Mouse (Mus musculus) urinary bladder, postnatal 36 days (tissue): ENCODE results near the gene Gpc6.

Source experiments
- DNase-seq, 2 experiments: peaks; one replicate each; pipeline ENCODE4 v3.0.0; 2022; ENCODE audit warnings: low spot score in 2 of 2, mixed read lengths in 1 of 2

The Gpc6 gene

DNA sequence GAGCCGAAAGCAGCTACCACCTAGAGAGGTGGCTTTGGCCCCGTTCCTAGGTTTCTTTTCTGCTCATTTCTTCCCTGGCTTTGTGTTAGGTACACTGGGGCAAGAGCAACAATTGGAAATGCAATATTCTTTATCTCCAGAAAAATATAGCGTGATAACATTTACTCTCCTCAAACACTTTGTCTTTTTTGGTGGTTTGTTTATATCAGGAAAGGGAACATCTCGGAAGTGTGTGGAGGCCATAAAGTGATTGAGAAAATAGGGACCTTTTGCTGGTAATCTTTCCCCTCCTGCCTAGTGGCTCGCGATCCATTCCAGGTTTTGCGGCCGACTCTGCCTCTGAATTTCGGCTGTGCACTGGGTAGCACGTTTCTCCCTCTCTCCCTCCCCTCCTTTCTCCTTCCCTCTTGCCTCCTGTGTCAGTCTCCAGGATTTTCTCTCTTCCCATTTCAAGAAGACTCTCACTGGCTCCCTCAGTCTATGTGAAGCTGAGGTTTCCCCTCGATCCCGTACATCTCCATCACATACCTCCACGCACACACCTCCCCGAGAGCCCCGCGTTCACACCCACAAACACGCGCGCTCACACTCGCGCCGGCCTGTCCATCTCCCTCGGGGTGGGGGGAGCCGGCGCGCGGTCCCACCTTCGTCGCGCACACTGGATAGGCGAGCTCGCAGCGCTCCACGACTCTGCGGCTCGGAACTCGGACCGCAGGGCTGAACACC lies at the start of gene Gpc6:
TSS of gene Gpc6 (plus strand) at position 440 of the 726 bp plus-strand sequence.
- peak; percentile 64 to 77 for DNase-seq

DNA sequence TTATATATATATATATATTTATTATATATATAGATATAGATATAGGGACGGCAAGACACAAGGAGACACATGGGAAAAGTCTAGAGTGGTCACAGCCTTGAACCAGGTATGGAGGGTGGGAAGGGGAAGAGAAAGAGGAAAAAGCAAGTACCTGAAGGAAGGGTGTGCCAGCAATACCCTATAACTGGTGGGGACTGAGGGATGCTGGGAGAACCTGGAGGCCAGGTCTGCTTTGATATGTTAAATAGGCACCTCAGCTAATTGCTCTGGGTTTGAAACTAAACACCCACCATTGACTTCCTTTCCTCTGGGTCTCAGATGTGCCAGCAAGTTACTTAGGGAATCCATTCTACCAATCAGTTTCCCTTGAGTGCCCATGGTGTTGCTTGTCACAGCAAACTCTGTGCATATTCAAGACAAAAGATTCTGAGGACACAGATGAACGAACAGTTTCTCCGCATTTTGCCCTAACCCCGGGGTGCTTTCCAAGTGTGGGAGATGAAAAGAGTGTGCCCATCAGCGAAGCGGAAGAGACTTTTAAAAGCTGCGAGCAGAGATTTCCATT lies 42.6 kb upstream of the Gpc6 start:
- no peak for DNase-seq

DNA sequence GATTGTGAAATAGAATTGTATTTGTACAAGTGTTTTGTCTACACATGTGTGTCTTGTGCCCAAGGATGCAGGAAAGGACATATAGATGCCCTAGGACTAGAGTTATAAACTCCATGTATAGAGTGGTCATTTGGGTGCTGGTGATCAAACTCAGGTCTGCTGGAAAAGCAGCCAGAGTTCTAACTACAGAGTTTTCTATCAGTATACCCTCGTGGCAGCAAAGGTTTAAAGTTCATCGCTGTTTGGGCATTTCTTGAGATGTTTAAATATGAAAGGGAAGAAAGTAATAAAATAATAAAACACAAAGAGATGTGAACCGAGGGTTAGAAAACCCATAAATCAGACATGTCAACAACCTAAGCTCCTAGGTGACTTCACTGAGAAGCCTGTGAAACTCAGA lies 30.8 kb upstream of the Gpc6 start:
- no peak for DNase-seq

DNA sequence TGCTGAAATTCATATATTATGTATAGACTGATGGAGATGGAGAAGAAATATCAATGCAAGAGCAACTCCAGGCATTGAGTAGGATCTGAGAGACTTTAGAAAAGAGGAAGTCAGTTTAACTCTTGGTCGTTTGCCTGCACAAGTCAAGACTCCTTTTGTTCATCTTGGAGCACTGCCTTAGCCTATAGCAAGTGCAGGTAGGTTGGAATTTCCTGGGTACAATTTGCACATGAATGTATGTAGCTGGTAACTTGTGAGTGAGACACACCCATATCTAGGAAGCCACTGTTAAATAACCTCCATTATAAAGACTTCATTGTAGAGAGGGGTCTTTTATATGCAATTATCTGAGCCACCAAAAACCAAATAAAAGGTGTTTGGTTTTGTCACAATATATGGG lies 27.1 kb upstream of the Gpc6 start:
- no peak for DNase-seq

DNA sequence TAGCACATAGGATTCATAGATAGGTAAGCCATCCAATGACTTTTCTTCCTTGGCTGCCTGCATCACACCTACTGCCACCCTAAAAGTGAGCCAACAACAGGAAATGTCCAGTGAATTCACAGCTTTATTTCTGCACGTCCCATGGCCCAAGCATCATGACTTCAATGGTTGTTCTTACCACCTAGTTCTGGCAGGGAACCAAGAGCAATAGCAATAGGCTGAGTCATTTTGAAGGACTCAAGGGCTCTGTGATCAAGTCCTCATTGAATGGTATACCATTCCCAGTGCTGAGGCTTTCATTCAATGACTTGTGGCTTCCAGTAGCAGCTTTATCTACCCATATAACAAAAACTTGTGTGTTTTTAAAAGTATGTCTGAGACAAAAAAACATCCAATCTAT lies 13.3 kb upstream of the Gpc6 start:
- no peak for DNase-seq

DNA sequence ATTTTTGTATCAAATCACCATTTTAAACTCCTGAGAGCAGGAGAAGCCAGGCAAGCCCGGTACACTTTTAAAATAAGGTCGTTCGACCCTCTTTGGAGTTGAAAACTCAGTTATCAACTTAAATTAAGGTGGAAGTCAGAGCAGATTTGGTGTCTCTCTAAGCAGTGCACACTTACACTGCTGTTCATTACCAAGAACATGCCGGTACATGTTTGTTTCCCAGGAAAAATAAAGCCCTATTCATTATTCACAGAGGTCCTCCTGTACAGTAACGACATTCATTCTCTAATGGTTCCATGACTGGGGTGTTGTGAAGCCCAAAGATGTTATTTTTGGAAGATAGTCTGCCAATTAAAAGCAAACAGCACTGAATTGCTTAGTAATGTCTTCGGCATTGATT lies 8.2 kb upstream of the Gpc6 start:
- no peak for DNase-seq

DNA sequence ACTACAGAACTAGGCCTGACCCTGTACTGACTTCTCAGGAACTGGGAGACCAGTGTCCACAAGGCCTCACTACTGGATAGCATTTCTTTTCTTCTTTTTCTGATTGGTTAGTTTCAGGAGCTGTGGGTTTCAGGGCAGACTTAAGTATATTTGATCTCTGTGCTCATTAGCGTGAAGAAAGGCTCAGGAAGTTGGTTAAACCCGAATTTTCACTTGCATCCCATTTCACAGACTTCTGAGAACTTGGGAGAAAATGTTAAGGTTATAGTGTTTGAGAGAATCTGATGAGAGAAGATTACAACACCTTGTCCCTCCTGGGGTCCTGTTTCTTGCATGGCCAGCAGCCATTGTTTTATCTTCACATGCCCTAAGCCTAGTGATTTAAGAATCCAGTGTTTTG lies 849 bp upstream of the Gpc6 start:
- no peak for DNase-seq

DNA sequence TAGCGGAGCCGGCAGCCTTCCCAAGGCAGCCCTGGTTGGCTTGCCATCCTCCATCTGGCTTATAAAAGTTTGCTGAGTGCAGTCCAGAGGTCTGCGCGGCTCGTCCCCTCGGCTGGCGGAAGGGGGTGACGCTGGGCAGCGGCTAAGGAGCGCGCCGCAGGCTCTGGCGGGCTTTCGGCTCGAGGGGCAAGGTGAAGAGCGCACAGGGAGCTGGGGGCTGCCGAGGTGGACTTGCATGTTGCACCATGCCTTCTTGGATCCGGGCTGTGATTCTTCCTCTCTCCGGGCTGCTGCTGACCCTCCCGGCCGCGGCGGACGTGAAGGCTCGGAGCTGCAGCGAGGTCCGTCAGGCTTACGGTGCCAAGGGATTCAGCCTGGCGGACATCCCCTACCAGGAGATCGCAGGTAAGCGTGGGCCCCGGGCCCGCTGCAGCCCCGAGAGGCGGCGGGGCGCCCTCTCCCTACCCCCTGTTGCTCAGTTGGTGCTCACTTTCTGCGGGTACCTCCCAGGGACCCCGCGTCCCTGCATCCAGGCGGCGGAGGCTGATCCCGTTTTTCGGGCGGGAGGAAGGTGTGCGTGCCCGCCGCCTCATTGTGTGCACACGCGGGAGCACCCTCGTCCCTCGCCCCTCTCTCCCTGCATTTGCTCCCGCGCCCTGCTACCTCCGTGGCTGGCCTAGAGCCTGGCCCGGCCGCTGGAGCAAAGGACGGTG lies 732 bp downstream of the Gpc6 start:
- DNase-seq: peak; percentile 26 to 27

DNA sequence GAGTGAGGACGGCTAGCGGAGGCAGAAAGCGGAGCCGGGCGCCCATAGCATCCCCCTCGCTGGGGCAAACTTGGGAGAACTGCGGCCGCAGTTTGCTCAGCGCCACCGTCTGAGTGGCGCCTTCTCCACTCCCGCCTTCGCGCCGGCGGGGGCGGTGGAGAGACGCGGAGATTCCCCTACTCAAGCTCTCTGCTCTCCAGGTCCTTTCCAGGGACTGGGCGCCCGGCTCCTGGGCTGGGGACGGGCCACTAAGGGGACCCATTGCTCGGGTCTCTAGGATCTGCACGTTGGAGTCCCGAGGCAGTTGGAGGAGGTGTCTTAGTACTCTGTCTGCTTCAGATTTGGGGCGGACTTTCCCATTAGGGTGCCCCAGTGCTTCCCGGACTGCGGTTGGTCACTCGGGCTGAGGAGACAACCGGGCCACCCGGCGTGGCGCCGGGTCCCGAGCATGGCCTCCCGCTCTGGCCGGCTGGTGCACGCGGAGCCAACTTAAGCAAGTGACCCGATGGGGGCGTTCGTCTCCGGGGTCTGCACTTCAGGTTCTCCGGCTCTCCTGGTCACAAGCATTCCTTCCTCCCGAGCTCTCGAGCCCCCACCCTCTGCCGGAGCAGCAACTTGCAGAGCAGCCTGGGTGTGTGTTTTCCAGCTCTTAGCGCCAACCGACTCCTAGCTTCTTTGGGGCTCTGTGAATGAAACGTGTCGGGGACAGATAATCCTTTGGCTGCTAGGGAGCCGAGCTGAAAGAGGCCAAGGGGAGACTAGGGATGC lies 1.5 kb downstream of the Gpc6 start:
- DNase-seq: peak; percentile 48 to 50

DNA sequence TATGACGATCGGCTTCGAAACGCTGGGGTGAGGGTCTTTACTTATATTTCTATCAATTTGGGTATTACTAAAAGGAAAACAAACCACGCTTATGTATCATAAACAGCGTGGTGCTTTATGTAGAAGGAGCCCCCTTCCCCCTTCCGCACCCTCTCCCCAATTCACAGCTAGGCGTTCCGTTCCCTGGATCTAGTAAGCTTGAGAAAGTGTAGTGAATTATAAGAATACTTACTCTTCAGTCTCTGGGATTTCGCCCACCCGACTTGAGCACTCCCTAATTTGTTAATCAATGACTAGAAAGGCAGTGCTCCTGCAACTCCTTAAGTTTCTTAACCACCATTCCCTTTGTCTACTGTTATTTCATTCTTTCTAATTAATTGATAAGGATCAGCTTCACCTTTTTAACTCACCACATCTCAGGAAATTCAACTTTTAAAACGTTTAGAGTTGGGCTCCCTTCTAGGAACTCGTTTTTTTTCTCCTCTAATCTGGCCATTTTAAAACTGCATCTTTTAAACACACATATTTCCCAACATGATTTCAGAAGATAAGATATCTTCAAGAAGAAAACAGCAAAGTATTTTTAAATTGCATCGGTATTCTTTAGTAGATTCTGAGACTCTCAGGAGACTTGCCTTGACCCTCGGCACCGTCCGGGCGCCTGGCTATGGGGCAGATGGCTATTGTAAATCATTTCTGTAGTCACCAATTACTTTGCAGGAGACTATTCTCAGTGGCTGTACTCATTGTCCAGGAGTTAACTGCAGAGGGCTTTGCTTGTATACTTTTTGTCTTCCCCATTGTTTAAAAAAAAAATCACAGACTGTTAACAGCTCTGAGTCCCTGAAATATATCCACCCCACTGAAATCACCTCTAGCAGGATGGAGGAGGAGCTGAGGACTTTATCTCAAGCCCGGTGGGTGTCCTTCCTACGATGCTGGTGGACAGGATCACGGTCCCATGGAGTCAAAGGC lies 2.5 kb downstream of the Gpc6 start:
- no peak for DNase-seq

DNA sequence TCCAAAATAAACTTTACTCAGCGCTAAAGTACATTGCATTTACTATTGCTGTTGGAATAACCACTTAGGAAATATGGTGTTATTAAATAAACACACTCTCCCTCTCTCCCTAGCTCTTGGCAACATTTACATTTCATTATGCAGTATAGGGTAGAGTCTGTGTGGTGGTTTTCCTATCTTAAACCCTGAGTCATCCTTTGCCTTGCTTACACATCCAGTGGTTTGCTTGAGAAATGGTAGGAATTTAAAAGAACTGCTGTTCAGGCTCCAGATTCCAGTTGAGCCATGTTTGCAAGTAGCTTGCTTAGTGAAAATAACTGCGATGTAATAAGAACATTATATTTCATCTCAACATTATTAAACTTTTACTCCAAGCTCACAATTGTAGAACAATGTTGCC lies 3.3 kb downstream of the Gpc6 start:
- no peak for DNase-seq

DNA sequence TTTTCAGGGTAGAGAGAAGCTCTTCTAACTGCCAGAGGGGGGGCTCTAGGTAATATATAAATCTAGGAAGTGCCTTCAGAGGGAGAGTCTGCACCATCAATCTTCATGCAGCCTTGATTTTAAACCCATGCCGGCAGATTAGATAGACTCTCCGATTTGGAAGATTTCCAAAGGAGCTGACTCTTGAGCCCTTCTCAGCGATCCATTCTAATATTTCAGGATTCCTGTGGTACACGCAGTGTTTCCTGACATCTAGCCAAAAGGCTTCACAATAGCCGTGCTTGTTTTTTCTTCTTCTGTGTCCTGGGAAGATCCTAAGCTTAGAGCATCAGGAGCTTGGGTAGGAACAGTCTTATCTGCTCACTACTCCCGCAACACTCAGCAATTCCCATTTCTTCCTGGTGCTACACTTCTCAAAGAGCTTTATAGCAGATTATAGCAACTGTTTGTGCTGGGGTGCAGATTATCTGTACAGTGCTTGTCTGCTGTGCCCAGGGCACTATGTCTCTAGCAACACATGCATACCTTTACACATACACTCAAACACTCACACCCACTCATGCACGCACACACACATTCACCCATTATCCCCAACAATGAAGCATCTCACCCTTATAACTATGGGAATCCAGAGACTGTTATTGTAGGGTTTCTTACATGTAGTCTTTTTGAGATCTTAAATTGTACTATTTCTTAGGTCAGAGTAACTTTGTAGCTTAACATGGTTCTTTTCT lies 3.8 kb downstream of the Gpc6 start:
- DNase-seq: no peak

DNA sequence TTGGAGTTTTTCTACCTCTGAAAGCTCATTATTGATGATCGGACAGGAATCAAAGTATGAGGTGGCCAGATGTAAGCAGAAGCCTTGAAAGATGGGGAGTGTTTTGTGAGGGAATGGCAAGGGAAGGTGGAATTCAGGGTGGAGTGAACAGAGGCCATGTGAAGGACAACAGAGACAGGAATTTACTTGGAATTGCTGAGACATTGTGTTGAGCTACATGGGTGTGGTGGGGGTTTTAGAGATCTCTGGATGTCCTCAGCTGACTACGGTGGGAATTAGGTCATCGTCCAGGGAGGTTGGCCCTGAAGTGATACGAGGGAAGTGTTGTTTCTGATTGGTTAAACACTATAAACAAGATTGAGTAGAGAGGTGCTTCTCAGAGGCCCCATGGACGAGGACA lies 8.7 kb downstream of the Gpc6 start:
- DNase-seq: no peak

DNA sequence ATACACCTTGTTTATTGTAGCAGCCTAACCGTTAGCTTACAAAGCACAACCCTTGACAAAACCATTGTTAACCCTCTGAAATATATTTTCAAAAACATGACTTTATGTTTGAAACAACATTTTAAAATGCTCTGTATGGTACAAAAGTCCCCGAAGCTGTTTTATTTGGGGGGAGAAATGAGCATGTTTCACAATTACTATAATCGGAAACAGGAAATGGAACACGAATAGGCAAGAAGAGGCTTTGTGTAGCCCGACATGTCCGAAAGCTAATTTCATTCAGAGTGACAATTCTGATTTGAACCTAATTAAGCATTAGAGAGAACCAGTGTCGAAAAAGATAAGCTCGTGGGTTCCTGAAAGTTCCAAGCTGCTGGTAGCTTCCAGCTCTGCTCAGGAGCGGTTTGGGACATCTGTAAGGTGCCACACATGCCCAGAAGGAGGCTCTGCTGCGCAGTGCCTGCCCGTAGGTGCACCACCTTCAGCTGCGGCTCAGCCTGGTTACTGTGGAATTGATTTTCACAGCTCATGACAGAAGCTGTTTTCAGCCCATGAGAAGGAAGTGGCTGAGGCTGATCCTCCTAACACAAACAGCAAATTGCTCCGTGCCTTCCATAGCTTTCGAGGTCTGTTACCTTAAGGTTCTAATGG lies 12.9 kb downstream of the Gpc6 start:
- no peak for DNase-seq

DNA sequence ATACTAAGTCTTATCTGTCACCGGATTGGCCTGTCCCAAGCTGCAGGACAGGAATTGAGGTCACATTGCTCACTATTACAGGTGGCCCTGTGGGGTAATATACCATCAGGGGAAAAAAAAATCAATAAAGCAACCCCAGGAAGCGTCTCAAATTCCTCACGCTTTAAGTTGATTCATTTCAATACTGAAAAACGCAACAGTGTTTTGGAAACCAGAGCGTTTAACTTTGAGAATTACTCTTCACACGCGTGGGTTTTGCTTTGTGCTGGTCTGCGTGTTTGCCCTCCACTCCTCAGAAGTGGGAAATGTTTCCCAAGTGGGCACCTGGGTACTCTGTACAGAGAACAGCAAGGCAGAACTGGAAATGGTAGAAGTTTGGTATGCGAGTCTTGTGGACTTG lies 13.6 kb downstream of the Gpc6 start:
- DNase-seq: no peak

DNA sequence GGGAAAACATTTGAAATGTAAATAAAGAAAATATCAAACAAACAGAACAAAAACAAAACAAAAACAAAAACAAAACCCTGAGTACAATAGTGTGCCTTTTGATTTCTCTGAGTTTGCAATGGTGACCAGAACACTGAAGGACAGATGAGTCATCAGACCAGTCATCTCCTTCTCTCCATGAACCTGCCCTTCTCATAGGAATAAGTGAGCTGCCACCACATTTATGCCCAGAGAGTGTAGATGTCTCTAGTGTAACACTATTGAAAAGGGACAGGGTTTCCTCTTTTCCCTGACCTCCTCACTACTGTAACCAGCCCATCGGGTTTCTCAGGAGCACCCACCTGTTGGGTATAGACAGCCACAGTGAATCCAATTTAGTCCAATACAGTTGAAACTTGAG lies 14.4 kb downstream of the Gpc6 start:
- DNase-seq: no peak

DNA sequence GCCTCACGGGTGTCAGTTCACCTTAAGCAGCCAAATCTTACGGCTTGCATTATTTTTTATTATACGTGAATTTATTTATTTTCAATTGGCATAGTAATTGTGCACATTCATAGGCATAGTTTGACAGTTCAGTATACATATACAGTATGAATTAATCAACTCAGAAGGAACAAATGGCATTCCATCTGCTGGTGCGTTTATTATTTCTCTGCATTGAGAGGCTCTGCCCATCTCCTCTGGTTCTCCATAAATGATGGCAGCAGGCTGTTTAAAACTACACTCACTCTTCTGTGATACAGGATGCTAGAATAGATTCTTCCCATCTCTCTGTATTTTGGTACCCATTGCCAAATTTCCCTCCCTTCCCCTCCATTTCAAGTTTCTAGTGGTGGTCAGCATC lies 16.7 kb downstream of the Gpc6 start:
- no peak for DNase-seq

DNA sequence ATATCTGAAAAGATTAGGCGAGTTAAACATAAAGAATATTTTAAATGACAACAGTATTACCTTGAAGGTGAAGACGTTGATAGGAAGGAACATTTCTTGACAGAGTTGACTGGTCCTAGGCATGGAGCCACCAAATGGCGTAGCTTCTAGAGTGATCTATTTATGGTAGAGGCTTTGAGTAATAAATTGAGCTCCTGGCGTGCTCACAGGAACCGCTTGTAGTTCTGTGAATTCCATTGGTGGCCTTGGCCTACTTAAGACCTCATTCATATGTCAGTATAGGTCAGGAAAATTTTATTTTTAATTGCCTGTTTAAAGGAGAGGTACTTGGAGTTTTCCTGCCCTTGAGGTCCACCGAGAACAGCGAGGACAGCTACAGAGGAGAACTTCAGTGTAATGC lies 18.6 kb downstream of the Gpc6 start:
- DNase-seq: no peak

DNA sequence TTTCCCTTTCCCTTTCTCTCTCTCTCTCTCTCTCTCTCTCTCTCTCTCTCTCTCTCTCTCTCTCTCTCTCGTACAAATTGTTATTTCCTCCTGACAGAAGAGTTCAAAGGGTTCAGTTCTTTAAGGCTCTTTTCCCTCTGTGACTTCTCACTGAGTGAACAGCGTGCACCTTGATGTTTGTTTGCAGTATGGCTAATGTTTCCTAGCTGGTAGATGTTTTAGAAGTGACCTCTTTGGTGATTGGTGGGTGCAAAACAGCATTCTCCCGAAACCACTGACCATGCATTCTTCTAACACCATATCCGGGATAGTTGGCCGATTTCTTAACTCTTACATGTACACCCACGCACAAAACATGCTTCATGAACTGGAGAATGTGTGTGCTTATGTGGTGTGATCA lies 20.9 kb downstream of the Gpc6 start:
- no peak for DNase-seq

DNA sequence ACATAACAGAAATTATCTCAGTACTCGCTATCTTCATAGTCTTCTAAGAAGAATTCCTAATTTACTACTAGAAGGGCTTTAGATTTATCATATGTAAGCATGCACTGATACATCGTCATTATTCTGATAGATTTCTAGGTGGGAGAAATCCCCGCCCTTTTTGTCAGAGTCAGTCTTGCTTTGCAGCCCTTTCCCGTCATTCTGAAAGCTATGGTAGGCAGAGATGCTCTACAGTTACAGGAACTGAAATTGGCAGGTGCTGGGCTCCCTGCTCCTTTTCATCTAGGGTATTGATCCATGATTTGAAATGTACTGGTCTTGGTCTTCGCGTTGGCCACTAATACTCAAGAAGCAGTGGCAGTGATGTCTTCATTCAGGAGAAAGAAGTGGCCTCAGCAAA lies 22.3 kb downstream of the Gpc6 start:
- no peak for DNase-seq
